Mouse (Mus musculus): Measurements from ENCODE around the gene Arel1.
A peak's percentile ranks its signal among the peaks of the same experiment; 100 is the strongest.

Gene Arel1

DNA sequence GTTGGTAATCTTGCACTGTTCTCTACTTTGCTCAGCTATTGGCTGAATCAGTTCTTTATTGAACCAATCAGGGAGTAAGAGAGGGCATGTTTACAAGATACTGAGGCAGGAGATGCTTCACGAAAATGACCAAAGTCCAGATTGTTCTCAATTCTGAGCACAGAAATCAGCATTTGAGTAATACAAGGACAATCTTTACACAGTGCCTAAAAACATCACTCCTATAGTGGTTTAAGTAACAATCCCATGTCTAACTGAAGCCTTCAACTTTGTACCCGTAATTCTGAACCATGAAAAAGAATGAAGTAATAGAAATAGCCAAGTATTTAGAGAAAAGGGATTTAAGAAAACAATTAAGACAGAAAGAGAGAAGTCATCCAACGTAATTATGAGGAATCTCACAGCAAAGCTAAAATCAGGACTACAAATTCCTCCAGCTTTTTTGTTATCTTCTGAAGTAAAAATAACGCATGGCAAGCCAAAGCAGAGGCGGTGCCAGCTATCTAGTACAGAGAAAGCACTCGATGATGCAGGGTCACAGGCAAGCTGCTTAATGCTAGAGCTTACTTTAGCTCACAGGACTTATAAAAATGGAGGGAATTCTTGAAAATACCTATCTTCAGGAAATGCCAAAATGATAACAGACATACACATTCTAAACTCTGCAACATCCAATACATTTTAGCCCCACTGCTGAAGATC is 22.0 kb downstream of the Arel1 start:
- no peak for DNase-seq (ENCODE audit: low spot score in 2 of 2)

DNA sequence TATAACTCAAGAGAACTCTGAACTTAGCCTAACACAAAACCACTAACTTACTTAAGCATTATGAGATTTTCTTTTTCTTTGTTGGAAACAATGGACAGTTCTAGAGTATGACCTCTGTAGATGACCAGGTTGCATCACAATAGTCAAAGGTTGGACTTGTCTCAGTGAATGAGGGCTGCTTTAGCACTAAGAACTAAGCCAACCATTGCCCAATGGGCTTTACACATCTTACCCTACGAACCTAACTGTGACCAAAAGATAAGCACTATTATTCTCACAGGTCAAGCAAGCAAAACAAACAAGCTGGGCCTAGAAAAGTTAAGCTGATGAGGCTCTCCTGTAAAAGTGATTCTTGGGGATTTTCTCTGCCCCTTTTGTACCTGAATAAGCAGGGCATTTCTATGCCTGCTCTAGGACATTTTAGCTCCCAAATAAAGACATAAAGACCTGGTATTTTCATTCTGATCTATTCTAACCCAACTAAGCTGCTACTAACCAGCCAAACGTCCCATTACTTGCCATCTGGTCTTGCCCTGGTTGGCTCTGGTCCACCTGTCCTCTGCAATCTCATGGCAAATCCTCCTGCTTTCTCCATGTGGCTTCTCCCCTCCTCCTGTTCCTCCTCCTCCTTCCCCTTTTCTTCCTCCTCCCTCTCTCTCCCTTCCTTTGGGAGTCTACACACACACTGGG is 22.7 kb downstream of the Arel1 start:
- no peak for DNase-seq (ENCODE audit: low spot score in 2 of 2)

DNA sequence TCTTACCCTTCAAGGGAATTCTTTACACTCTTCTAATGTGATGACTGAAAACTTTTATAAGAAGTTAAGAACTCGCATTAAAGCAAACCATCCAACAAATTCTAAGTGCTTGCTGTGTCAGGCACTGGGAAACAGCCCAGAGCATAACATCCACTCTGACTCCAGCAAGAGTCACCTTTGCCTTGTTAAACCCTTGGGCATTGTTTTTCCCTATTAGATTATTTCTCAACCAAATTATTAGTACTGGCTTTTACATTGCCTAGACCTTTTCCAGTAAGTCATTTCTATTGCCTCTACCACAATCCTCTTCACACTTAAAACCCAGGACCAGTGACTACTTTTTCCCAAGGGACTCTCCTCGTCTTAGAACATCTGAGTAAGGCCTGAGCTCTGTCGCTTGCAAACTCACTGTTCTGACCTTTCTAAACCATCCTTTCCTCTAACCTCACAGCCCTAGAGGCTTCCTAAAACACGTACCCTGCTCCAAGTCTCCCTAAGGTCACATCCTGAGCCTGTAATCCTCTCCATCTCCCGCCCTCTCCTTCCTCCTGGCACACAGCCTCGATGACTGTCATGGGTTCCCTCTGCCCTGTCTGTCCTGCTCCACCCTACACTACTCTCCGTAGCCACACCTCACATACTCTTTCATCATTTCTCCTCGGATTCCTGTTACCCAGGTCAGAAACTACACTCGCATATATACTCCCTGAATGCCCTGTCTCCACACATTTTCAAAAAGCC is 25.7 kb downstream of the Arel1 start:
- no peak for DNase-seq (ENCODE audit: low spot score in 2 of 2)

DNA sequence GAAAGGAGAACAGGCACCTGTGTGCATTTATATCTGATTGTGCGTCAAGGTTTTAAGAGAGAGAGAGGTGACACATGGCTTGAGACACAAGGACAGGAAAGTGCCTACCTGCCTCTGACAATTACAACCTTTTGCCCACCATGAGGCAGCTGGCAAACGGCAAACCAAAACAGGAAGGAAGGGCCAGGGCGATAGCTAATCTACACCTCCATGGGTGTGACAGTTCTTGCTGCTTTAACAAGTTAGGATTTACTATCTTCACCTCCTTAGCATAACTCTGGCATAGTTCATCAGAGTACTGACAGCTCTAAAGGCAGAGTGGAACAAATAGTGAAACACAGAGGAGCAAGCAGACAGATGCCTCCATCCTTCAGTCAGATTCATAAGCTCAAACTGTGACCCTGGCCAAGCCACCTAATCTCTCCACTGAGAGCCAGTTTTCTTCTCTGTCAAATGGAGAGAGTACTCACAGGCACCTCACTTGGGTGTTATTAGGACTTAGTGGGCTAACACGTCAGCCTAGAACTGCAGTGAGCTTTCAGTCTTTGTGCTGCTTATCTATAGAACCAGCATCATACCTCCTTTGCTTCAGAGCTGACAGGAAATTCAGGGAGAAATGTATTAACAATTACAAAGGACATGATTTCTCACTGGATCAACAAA is 26.4 kb downstream of the Arel1 start:
- no peak for DNase-seq (ENCODE audit: low spot score in 2 of 2)

DNA sequence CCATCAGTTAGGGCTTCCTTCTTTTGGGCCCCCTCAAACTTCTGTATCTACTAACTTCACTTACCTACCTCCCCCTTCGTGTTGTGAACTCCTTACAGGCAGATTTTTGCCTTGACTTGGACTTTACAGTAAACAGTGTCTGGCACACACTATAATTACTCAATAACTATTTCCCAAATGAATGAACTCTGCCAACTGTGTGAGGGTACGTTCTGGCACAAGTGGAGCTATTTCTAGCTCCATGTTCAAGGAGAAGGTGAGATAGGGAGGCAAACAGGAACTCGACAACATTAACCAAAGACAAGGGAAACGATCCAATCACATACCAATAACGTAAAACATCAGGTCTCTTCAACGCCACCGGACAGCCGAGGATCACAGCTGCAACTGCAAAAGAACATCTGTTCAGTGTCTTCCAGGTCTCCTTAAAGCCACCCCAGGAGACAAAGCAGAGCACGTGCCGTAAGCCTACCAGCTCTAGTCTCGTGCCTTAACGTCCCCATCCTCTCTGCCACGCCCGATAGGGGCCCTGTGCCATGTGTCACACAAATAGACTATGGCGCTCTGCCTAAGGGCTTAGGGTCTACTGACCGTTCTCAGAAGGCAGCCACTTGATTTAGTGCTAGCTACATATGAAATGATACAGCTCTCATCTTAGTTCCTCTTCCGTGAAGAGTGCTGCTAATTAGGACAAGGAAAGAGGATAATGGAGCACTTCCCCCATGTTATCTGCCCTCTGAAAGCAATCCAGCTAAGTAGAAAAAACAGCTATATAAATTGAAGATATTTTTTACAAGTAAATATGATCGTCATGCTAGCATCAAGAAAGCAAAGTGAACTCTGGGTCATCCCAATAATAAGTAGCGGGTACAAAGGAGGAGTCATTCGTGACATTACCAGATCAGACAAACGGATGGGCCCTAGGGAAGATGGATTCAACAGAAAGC is 27.4 kb downstream of the Arel1 start:
- no peak for DNase-seq (ENCODE audit: low spot score in 2 of 2)

DNA sequence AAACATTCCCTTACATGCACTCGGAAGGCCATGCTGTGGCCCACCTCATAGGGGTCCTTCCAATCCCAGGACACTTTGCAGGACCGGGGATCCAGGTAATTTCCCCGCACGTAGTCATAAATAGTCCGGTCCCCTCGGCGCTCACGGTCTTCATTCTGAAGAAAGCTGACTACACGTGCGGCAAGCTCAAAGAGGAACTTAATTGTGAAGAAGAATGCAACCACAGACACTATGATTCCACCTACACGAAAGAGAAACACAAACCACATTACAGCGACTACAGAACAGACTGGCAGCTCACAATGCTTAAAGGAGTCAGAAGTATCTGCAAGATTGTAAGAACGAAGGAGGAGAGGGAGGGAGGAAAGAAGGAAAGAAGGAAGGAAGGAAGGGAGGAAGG is 29.0 kb downstream of the Arel1 start:
- DNase-seq (ENCODE audit: low spot score in 2 of 2), result peak in 1 of 2 experiments; percentile 10

DNA sequence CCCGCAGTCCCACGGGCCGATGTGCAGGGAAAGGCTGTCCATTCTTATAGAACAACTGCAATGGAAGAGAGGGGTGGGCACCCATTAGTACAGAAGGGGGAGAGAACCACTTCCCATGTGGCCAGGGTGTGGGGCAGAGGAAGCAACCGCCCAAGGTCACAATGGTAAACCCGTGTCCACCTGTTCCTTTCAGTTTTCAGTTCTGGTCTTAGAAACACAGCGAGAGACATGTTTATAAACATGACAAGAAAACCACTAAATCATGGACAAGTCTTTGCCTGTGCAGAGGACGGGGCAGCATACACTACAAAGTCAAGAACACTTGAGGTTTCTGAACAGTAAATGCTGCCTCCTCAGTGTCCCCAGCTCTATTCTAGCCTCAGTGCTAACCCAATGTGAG is 30.4 kb downstream of the Arel1 start:
- DNase-seq (ENCODE audit: low spot score in 2 of 2), result no peak

DNA sequence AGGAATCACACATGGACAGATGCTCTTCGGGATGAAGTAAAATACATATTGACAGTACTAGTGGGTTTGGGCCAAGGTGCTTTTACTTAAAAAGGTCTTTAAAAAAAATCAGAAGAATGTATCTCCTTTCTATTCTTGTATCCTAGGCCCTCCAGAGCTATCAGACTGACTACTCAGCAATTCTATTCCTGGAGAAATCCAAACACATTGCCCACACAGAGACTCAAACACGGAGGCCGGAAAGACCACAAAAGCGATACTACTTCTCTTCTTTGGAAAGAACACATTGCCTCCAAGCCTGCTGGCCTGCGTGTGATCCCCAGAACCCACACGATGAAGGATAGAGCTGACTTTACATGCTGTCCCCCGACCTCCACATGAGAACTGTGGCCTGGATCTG is 31.6 kb downstream of the Arel1 start:
- DNase-seq (ENCODE audit: low spot score in 2 of 2), result no peak

DNA sequence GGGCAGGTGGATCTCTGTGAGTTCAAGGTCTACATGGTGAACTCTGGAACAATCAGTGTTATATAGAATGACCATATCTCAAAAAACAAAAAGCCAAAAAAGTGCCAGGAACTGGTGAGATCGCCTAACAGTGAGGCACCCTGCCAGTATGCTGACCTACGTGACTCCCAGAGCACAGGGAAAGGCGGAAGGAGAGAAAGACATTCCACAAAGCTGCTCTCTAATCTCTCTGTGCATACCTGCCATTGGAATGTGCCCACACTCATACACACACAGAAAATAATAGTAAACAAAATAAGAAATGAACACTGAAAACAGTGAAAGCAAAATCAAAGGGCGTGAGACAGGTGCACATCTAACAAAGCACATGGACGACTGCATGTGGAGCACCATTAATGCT is 35.4 kb downstream of the Arel1 start:
- DNase-seq (ENCODE audit: low spot score in 2 of 2), result no peak

DNA sequence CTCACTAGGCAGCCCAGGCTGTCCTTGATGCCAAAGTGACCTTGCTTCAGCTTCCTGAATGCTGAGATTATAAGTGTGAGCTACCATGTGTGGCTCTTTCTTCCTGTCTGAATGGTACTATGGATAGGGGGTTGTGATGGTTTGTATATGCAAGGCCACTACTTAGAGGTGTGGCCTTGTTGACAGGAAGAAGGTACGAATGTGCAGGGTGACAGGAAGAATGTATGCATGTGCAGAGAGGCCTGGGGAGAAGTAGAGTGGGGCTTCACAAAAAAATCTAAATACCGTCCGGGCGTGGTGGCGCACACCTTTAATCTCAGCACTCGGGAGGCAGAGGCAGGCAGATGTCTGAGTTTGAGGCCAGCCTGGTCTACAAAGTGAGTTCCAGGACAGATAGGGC is 38.5 kb downstream of the Arel1 start:
- DNase-seq (ENCODE audit: low spot score in 2 of 2), result no peak

DNA sequence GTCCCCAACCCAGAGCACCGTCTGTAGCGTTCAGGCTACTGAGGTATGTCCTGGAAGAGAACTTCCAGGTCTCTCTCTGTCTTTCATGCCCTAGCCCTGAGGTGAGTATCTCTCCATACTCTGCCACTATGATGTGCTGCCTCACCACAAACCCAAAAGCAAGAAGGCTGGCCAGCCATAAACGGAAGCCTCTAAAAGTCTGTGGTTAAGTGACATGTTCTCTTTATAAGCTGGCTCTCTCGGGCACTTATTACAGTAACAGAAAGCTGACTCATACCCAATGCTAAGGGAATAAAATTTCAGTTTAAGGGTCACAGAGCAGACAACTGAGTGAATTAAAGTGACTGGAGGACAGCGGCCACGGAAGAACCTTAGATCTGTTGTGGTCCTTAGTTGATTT is 44.2 kb downstream of the Arel1 start:
- no peak for DNase-seq (ENCODE audit: low spot score in 2 of 2)

DNA sequence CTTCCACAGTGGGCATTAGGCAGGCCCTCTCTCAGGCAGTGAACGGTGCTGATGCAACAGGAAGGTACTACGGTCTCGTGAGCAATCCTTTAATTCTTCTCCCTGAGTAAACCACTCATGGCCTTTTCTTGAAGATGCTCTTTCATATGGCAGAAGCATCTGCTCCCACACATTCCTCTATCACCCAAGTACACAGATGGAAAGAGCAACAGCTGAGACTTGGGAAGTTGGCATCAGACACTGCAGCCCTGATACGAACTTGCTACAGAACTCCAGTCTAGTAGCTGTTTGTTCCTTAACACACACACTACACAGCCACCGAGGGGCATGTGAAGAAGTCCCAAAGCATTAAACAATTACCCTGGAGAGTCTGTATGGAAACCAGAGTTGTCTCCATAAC is 46.4 kb downstream of the Arel1 start:
- no peak for DNase-seq (ENCODE audit: low spot score in 2 of 2)

DNA sequence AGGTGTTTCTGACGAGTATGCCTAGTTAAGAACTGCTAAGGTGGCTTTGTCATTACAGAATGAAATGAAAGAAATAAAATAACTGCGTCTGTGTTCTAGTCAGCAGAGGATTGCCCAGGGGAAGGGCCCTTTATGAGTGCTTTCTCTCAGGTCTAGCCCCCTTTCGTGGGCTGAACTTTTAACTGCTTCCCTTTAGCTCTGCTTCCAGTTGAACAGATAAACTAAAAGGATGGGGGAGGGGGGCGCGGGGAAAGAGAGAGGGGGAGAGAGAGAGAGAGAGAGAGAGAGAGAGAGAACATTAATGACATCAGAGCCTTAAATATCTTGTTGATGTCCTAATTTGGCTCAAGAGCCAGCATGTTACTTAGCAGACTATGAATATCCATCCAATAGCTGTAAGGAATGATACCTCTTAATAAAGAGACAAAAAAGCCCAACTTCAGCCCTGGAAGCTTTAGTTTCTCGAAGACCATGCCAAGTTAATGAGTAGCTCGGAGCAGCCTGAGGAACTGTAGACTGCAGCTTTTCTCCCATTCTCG is 48.8 kb downstream of the Arel1 start:
- no peak for DNase-seq (ENCODE audit: low spot score in 2 of 2)

DNA sequence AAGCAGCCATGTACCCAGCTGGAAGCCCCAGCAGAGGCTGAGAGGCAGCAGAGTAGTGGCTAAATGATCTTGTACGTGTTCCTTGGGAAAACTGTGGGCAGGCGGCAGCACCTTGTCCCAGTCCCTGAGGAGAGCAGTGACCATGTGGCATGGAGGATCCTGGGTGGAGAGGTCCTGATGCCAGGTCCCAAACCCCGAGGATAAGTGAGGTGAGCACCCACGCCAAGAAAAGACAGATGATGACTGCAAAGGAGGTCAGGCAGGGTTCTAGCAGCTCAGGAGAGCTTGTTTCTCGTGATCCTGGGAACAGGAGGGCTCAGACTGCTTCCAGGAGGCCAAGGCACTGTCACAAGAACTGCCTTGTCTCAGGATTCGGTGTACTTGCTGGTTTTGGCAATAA is 51.9 kb downstream of the Arel1 start:
- no peak for DNase-seq (ENCODE audit: low spot score in 2 of 2)

DNA sequence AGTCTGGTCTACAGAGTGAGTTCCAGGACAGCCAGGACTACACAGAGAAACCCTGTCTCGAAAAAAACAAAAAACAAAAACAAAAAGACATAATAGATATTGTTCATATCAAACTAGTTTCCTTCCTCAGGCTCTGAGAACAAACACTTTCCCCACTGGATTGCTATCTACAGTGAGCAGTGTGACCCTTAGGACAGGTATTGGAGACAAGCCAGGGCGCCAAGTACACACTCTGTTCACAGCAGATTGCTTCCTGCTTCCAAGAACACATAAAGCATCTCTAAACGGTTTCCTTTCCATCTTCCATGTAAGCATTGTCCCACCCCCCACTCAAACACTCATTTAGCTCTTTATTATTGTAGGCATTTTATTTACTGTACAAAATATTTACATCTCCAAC is 52.9 kb downstream of the Arel1 start:
- DNase-seq (ENCODE audit: low spot score in 2 of 2), result no peak

DNA sequence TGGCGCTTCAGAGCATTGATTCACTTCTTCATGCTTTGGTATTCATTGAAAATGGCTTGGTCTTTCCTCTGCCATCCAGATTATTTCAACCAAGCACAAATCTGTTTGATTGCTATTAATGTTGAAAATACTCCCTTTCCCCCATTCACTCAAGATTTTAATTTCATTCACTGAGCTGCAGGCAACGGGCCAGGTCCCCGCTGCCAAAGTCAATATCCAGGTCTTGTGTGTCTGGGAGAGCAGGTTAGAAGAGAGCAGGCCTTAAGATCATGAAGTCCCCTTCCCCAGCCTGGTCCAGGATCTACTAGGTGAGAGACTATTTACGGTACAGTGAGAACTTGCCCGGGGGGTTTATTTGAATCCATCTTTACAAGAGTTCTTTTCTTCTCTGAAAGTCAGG is 55.7 kb downstream of the Arel1 start:
- no peak for DNase-seq (ENCODE audit: low spot score in 2 of 2)

DNA sequence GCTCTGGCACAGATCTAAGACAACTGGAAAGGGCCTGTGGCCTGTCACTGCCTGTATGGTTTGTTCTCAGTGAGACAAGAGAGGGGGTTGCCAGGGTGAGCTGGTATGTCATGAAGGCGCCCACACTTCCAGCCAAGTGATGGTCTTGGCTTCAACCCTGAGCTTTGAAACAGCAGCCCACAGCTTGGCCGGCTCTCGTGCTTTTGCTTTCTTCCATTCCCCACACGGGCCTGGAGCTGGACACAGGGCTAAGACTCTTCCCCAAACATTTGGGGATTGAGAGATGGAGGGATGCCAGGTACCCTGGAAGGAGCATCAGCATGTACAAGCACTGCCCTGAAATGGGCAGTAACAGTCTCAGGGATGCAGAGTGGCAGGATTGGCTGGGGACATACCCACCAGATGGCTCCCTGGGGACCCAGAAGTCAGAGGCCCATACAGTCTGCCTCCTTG is 58.0 kb downstream of the Arel1 start:
- no peak for DNase-seq (ENCODE audit: low spot score in 2 of 2)

DNA sequence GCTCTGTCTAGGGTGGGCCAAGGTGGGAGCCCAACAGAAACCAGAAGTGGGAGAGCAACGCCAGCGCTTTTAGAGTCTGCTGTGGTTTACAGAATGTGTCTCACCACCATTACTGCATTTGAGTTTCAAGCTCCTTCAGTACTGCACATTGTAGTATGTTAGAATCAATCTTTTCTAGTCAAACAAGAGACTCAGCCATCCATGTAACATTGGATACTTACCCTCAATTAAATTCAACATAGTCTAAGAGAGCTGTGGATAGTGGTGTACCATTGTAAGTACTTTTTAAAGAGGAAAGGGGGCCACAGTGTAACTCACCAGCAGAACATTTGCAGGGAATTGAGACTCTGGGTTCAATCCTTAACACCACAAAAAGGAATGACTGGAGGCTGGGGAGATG is 59.1 kb downstream of the Arel1 start:
- DNase-seq (ENCODE audit: low spot score in 2 of 2), result no peak

DNA sequence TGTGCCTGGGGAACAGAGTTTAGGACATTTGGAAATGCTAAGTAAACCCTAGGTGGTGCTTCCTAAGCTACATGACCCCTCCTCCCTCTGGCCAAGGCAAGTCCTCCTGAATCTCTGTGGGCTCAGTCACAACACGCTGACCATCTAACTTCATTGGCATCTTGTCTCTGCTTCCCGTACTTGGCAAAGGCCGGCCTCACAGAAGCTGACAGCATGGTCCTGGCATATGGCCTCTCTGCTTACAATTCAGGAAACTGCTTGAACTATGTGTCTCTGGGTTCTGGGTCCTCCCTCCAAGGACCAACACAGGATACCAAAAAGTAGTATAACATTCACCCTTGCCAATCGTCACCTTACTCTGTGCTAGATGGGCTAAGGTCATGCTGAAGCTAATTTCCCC is 60.6 kb downstream of the Arel1 start:
- no peak for DNase-seq (ENCODE audit: low spot score in 2 of 2)

DNA sequence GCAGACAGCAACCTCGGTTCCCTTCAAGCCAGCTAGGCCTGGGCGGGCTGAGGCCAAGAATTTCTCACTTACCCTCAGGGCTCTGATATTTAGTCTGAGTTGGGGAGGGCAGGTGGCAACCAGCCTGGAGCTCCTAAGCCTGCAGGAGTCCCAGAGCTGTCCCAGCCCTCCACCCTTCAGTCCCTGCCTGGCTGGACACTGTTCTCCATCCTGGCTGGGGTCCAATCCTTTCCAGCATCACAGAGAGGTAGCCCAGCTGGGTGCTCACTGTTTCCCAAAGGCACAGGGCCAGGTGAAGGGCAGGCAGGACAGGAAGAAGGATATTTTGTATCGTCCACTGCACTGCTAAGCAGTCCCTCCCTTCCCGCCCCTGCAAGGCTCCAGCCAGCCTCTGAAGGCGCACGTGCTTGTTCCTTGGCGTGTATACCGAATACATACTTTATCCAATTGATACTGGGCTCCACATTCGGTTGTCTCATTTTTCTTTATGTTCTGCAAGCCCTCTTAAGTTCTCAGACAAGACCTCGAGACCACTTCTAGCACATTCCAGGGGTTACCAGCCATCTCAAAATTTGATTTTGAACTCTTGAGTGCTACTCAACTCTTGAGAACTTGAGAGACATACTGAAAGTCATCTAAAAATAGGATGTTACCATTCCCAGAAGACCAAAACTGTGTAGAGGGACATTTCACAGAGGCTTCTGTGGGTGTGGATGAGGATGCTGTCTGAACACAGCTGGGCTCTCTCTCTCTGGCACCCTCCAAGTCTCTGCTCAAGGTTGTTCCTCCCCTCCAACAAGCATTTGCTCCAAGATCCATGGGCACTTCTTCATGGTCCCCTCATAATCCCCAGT is 62.8 kb downstream of the Arel1 start:
- no peak for DNase-seq (ENCODE audit: low spot score in 2 of 2)

Data from spleen, postnatal 36 days (tissue).